Mouse (Mus musculus) ES-E14 (cell line): Measurements from ENCODE around the gene 4933425L06Rik. TPM values are rescaled to one million over a fixed set of nuclear protein-coding genes. Genes with fewer than 3 reads are reported as not detected.

Source experiments
- DNase-seq: peaks from one replicate; pipeline ENCODE4 v3.0.0-alpha.2; 2013; ENCODE audit warnings: low read depth, low spot score
- H3K27ac ChIP-seq: 2 replicates; pipeline ENCODE4 v1.5.1; 2012; ENCODE audit warnings: low read depth, mild to moderate bottlenecking, low read length, moderate library complexity, mixed read lengths; ENCODE audit not compliant: poor library complexity, insufficient read depth, severe bottlenecking
- H3K36me3 ChIP-seq: 2 replicates; pipeline ENCODE4 v1.6.1; 2012; ENCODE audit warnings: mild to moderate bottlenecking, low read length, moderate library complexity, mixed read lengths; ENCODE audit not compliant: control insufficient read depth, poor library complexity, insufficient read depth, severe bottlenecking
- H3K4me1 ChIP-seq, 2 experiments: fragments of 150-350 bp in 1 of 2; sonication (generic) in 1 of 2; 2 replicates each; pipeline ENCODE4 v1.6.1; 2012; ENCODE audit warnings: low read length in 2 of 2, mild to moderate bottlenecking in 1 of 2, mixed read lengths in 1 of 2; ENCODE audit not compliant: control insufficient read depth in 2 of 2, insufficient read depth in 2 of 2, poor library complexity in 1 of 2
- H3K4me3 ChIP-seq, 2 experiments: fragments of 150-350 bp in 1 of 2; sonication (generic) in 1 of 2; 2 replicates each; pipeline ENCODE4 v1.5.1; 2012; ENCODE audit warnings: low read length in 2 of 2, low read depth in 1 of 2, mild to moderate bottlenecking in 1 of 2, mixed read lengths in 1 of 2; ENCODE audit not compliant: insufficient read depth in 1 of 2, poor library complexity in 1 of 2, severe bottlenecking in 1 of 2
- H3K9ac ChIP-seq: 2 replicates; pipeline ENCODE4 v1.6.1; 2012; ENCODE audit warnings: low read depth, mild to moderate bottlenecking, low read length, mixed read lengths; ENCODE audit not compliant: poor library complexity, insufficient read depth, severe bottlenecking
- H3K9me3 ChIP-seq: fragments of 150-350 bp; sonication (generic); 2 replicates; pipeline ENCODE4 v1.6.1; 2012; ENCODE audit warnings: low read depth, mild to moderate bottlenecking, low read length; ENCODE audit not compliant: control insufficient read depth, insufficient read depth
- CHD2 ChIP-seq: IDR thresholded peaks from 2 replicates; pipeline ENCODE4 v1.6.1; 2014; ENCODE audit warnings: mild to moderate bottlenecking, low read depth, low read length, inconsistent platforms
- HCFC1 ChIP-seq: IDR thresholded peaks from 2 replicates; pipeline ENCODE4 v1.6.1; 2012; ENCODE audit warnings: low read length, inconsistent platforms, borderline replicate concordance; ENCODE audit not compliant: insufficient read depth
- MAFK ChIP-seq: IDR thresholded peaks from 2 replicates; pipeline ENCODE4 v1.6.1; 2014; ENCODE audit warnings: mild to moderate bottlenecking, low read depth, low read length, inconsistent platforms; ENCODE audit not compliant: insufficient read depth
- ZC3H11A ChIP-seq: IDR thresholded peaks from 2 replicates; pipeline ENCODE4 v1.6.1; 2012; ENCODE audit warnings: low read depth, mild to moderate bottlenecking, inconsistent platforms, low read length, borderline replicate concordance
- ZNF384 ChIP-seq: IDR thresholded peaks from 2 replicates; pipeline ENCODE4 v1.6.1; 2012; ENCODE audit warnings: low read depth, low read length, inconsistent platforms
- in situ Hi-C, 2 experiments: fragments of 600-800 bp; cut with MboI; formaldehyde crosslinking; loops; one replicate each; pipeline ENCODE4 v1.15.1; 2025; ENCODE audit warnings: low sequenced_read_pairs in 2 of 2, inconsistent platforms in 1 of 2; ENCODE audit not compliant: unreplicated experiment in 2 of 2
- total RNA-seq: library from RNA; depleted of rRNA; stranded (reverse); fragments of 300-350 nt; gene quantifications from 2 replicates; pipeline ENCODE4 v1.2.3, GENCODE M21; 2012; rRNA removed

Gene 4933425L06Rik
- total RNA-seq, 1 experiment = not detected

DNA sequence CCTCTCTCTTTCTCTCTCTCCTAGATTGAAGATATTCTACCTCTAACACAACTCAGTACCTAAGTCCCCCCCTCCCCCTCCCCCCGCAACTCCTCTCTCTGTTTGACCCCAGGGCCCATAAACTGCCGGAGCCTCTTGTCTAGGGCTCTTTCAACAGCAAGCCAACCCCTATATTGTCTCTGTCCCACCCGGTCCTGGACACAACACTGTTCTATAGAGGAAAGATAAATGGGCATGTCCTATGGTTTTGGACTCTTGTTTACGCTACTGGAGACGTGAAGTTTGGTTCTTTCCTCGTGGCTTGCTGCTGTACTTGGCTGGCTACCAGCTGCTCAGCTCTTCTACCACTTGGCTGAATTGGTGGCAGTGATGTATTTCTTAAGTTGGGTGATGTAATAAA is 83.5 kb downstream of the 4933425L06Rik start:
- no peaks in the 10 kb centered on the region for H3K9me3 ChIP-seq
- no peak overlapping the region for H3K4me3 ChIP-seq
- in situ Hi-C loops = no loop called here
- TF ChIP-seq HCFC1 (no peak), MAFK (no peak), ZC3H11A (no peak), ZNF384 (no peak), CHD2 (no peak)
- no peak overlapping the region for H3K9ac ChIP-seq
- DNase-seq = no peak
- H3K4me1 ChIP-seq = no peaks in the 10 kb centered on the region
- no peaks in the 10 kb centered on the region for H3K36me3 ChIP-seq
- H3K27ac ChIP-seq = no peak overlapping the region

Other genes with a start within 250 kb of the 4933425L06Rik start
- 0.58 and 1.7 TPM in 2 replicates for gene Shisal2b, start 218.2 kb upstream of the 4933425L06Rik start, total RNA-seq
- gene Rgs7bp, start 27.2 kb upstream of the 4933425L06Rik start, total RNA-seq = 0.05 and 0.09 TPM in 2 replicates
- 0.76 and 0.95 TPM in 2 replicates for gene Rnf180, start 212.7 kb downstream of the 4933425L06Rik start, total RNA-seq